Mouse (Mus musculus) c-Kit-positive CD71-positive TER-119-negative erythroid progenitor cells, embryonic 14.5 days (primary cell): ENCODE data around the gene 6030498E09Rik.

Source experiments
- DNase-seq: peaks from one replicate; pipeline ENCODE4 v3.0.0-alpha.2; 2013; ENCODE audit warnings: low read depth

Gene 6030498E09Rik

GRCm38 (mm10) chrX:38772478-38772877 lies at the start of gene 6030498E09Rik:
6030498E09Rik (plus strand) TSS chrX:38772671.
- no peak for DNase-seq

- no peak for DNase-seq
Observed at GRCm38 (mm10) chrX:38730081-38730480, 42.4 kb upstream of the 6030498E09Rik start.

GRCm38 (mm10) chrX:38730639-38731038 lies 41.8 kb upstream of the 6030498E09Rik start:
- no peak for DNase-seq

GRCm38 (mm10) chrX:38733683-38734082 lies 38.8 kb upstream of the 6030498E09Rik start:
- DNase-seq, result no peak

GRCm38 (mm10) chrX:38734916-38735880 lies 37.3 kb upstream of the 6030498E09Rik start:
- DNase-seq, result no peak

- no peak for DNase-seq
Observed at GRCm38 (mm10) chrX:38771453-38771852, 1.0 kb upstream of the 6030498E09Rik start.

GRCm38 (mm10) chrX:38771886-38772285 lies 585 bp upstream of the 6030498E09Rik start:
- DNase-seq, result no peak

GRCm38 (mm10) chrX:38794373-38794772 lies 21.9 kb downstream of the 6030498E09Rik start:
- DNase-seq, result no peak

- DNase-seq, result no peak
Observed at GRCm38 (mm10) chrX:38813934-38814333, 41.5 kb downstream of the 6030498E09Rik start.

- no peak for DNase-seq
Observed at GRCm38 (mm10) chrX:38816841-38817240, 44.4 kb downstream of the 6030498E09Rik start.

GRCm38 (mm10) chrX:38958571-38958970 lies 186.1 kb downstream of the 6030498E09Rik start:
- DNase-seq, result no peak

- DNase-seq, result no peak
Observed at GRCm38 (mm10) chrX:38996265-38996664, 223.8 kb downstream of the 6030498E09Rik start.
